Mouse (Mus musculus) erythroblast, embryonic 14.5 days (primary cell): ENCODE results near the gene Nrxn3. TPM values are rescaled to one million over a fixed set of nuclear protein-coding genes. Genes with fewer than 3 reads are reported as not detected.

Experiments used
- H3K27me3 ChIP-seq: 2 replicates; pipeline ENCODE4 v1.6.1; 2012; ENCODE audit warnings: inconsistent platforms; ENCODE audit not compliant: control insufficient read depth
- H3K36me3 ChIP-seq: 2 replicates; pipeline ENCODE4 v1.6.1; 2012; ENCODE audit warnings: mild to moderate bottlenecking, inconsistent platforms; ENCODE audit not compliant: control insufficient read depth
- H3K4me1 ChIP-seq: 2 replicates; pipeline ENCODE4 v1.6.1; 2012; ENCODE audit warnings: inconsistent platforms; ENCODE audit not compliant: control insufficient read depth
- H3K4me3 ChIP-seq: replicated peaks from 2 replicates; pipeline ENCODE3; 2012; ENCODE audit warnings: moderate library complexity, mild to moderate bottlenecking, inconsistent platforms
- H3K9me3 ChIP-seq: 2 replicates; pipeline ENCODE4 v1.6.1; 2012; ENCODE audit warnings: low read length, inconsistent platforms, mixed read lengths; ENCODE audit not compliant: control insufficient read depth
- GATA1 ChIP-seq: IDR thresholded peaks from 2 replicates; pipeline ENCODE4 v1.6.1; 2012; ENCODE audit warnings: low read length, inconsistent platforms, mixed read lengths
- TAL1 ChIP-seq: IDR thresholded peaks from 3 replicates; pipeline ENCODE4 v1.6.1; 2012; ENCODE audit warnings: low read length, inconsistent platforms, mixed read lengths
- polyA plus RNA-seq: library from polyadenylated mRNA; stranded (reverse); fragments of >175 nt; gene quantifications from 2 replicates; pipeline ENCODE4 v1.2.3, GENCODE M21; 2012

Nrxn3 gene
- polyA plus RNA-seq, 1 experiment, result not detected

GRCm38 (mm10) chr12:88949870-88950269 is 227.2 kb downstream of the Nrxn3 start:
- H3K36me3 ChIP-seq, result no peaks in the 10 kb centered on the region
- TF ChIP-seq GATA1, result no peak
- TF ChIP-seq TAL1, result no peak
- H3K4me1 ChIP-seq, result peaks cover 6% of the 10 kb centered on the region
- no peaks in the 10 kb centered on the region for H3K9me3 ChIP-seq
- no peak overlapping the region for H3K4me3 ChIP-seq
- H3K27me3 ChIP-seq, result no peaks in the 10 kb centered on the region

GRCm38 (mm10) chr12:88952937-88953600 is 230.4 kb downstream of the Nrxn3 start:
- no peak overlapping the region for H3K4me3 ChIP-seq
- no peaks in the 10 kb centered on the region for H3K9me3 ChIP-seq
- peaks cover 14% of the 10 kb centered on the region for H3K4me1 ChIP-seq
- no peaks in the 10 kb centered on the region for H3K27me3 ChIP-seq
- no peaks in the 10 kb centered on the region for H3K36me3 ChIP-seq
- TF ChIP-seq GATA1, result no peak
- TF ChIP-seq TAL1, result no peak

DNA sequence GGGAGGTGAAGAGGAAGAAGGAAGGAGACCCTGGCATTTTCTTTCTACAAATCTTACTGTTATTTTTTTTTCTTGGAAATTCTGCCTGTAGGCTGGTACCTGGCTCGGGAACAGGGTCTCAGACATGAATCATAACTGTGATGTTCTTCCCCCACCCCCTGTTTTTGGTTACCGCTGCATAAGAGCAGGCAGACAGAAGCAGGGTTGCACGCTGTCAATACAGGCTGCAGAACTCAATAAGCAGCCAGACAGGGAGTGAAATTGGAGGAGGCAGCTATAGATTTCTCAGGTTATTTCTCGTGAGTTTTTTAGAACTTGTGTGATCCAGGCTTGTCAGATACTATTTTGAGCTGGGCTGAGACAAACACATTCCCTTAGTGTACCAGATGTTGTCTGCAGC is 231.1 kb downstream of the Nrxn3 start:
- TF ChIP-seq TAL1, result no peak
- no peak for TF ChIP-seq GATA1

DNA sequence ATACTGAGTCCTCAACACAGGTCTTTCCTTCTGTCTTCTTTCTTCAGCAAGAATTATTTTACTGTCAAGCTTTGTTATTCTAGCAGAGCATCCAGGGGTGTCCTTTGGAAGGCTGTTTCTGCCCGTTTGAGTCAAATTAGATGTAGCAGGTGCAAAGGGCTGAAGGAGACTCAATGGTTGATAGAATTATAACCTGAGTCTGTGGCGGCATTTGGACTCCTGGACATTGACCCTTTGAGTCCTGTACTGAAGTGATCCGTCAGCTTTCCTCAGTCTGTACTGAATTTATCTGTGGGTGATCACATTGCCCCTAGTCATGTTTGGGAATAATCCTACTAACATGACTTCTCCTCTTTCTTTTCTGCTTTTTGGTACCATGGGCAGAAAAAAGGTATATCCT is 234.8 kb downstream of the Nrxn3 start:
- no peaks in the 10 kb centered on the region for H3K9me3 ChIP-seq
- H3K4me3 ChIP-seq, result no peak overlapping the region
- H3K4me1 ChIP-seq, result peaks cover 14% of the 10 kb centered on the region
- no peaks in the 10 kb centered on the region for H3K27me3 ChIP-seq
- TF ChIP-seq GATA1 (no peak), TAL1 (no peak)
- no peaks in the 10 kb centered on the region for H3K36me3 ChIP-seq

More for the DNA sequence above, 231.1 kb downstream of the Nrxn3 start:
- H3K36me3 ChIP-seq, result no peaks in the 10 kb centered on the region
- no peaks in the 10 kb centered on the region for H3K9me3 ChIP-seq
- no peaks in the 10 kb centered on the region for H3K27me3 ChIP-seq
- H3K4me3 ChIP-seq, result no peak overlapping the region
- H3K4me1 ChIP-seq, result peaks cover 14% of the 10 kb centered on the region

DNA sequence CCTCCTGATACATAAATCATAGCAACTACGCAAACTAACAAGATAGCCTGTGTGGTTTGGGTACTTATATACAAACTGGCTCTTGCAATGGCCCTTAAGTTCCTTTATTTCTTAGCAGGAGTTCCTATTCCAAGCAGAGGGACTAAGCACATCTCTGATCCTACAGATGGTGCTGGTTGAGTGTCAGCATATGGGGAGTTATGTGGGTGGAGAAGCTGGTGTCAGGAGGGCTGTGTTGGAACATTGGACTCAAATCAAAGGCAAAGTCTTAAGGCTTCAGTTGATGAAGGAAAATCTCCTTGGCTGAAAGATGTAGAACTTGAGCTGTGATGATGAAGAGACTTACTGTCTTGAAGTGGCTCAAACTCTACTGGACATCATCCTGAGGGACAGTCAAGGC is 238.1 kb downstream of the Nrxn3 start:
- Histone ChIP-seq H3K9me3 (no peaks in the 10 kb centered on the region), H3K4me1 (no peaks in the 10 kb centered on the region; the same call in 1 of the 2 replicates), H3K36me3 (no peaks in the 10 kb centered on the region), H3K4me3 (no peak overlapping the region), H3K27me3 (no peaks in the 10 kb centered on the region)
- TF ChIP-seq TAL1, result no peak
- TF ChIP-seq GATA1, result no peak

GRCm38 (mm10) chr12:88966329-88966728 is 243.7 kb downstream of the Nrxn3 start:
- H3K27me3 ChIP-seq, result no peaks in the 10 kb centered on the region
- TF ChIP-seq TAL1 (no peak), GATA1 (no peak)
- H3K4me1 ChIP-seq, result peaks cover 2% of the 10 kb centered on the region

GRCm38 (mm10) chr12:88976621-88977020 is 253.9 kb downstream of the Nrxn3 start:
- no peaks in the 10 kb centered on the region for H3K9me3 ChIP-seq
- TF ChIP-seq TAL1 (no peak), GATA1 (no peak)
- no peaks in the 10 kb centered on the region for H3K36me3 ChIP-seq
- H3K4me3 ChIP-seq, result no peak overlapping the region
- H3K4me1 ChIP-seq, result peaks cover 16% of the 10 kb centered on the region
- peaks cover 53% of the 10 kb centered on the region for H3K27me3 ChIP-seq

More at GRCm38 (mm10) chr12:88966329-88966728, 243.7 kb downstream of the Nrxn3 start:
- Histone ChIP-seq H3K4me3 (no peak overlapping the region), H3K36me3 (no peaks in the 10 kb centered on the region), H3K9me3 (no peaks in the 10 kb centered on the region)

GRCm38 (mm10) chr12:88983688-88984330 is 261.1 kb downstream of the Nrxn3 start:
- Histone ChIP-seq H3K4me3 (peak overlapping the region; percentile 51), H3K4me1 (peaks cover 84% of the 10 kb centered on the region), H3K36me3 (no peaks in the 10 kb centered on the region; the same call in 1 of the 2 replicates), H3K9me3 (no peaks in the 10 kb centered on the region), H3K27me3 (peaks cover 16% of the 10 kb centered on the region)
- TF ChIP-seq GATA1 (no peak), TAL1 (no peak)

GRCm38 (mm10) chr12:88984375-88984774 is 261.7 kb downstream of the Nrxn3 start:
- peak; percentile 87 for TF ChIP-seq TAL1
- TF ChIP-seq GATA1, result peak; percentile 94
- peak overlapping the region; percentile 51 for H3K4me3 ChIP-seq
- H3K36me3 ChIP-seq, result no peaks in the 10 kb centered on the region; the same call in 1 of the 2 replicates
- H3K27me3 ChIP-seq, result peaks cover 16% of the 10 kb centered on the region
- no peaks in the 10 kb centered on the region for H3K9me3 ChIP-seq
- peaks cover 81% of the 10 kb centered on the region for H3K4me1 ChIP-seq
